Mouse (Mus musculus) thymus, adult 2 months (tissue): ENCODE results near the gene Tspan5. TPM values are rescaled to one million over a fixed set of nuclear protein-coding genes. Genes with fewer than 3 reads are reported as not detected.

Experiments
- DNase-seq: peaks from one replicate; pipeline ENCODE4 v3.0.0; 2021
- H3K27ac ChIP-seq: fragments of 200-500 bp; 2 replicates; pipeline ENCODE4 v1.5.1; 2012; ENCODE audit warnings: low read length, control low read depth; ENCODE audit not compliant: control insufficient read depth, insufficient read depth
- H3K27me3 ChIP-seq: fragments of 200-500 bp; 2 replicates; pipeline ENCODE4 v1.6.1; 2012; ENCODE audit warnings: mild to moderate bottlenecking, low read length, moderate library complexity, mixed read lengths; ENCODE audit not compliant: control insufficient read depth, insufficient read depth
- H3K36me3 ChIP-seq: fragments of 200-500 bp; 2 replicates; pipeline ENCODE4 v1.6.1; 2012; ENCODE audit warnings: mild to moderate bottlenecking, low read length, moderate library complexity; ENCODE audit not compliant: control insufficient read depth, insufficient read depth
- H3K4me1 ChIP-seq: fragments of 200-500 bp; replicated peaks from 2 replicates; pipeline ENCODE4 v1.6.1; 2012; ENCODE audit warnings: low read length; ENCODE audit not compliant: control insufficient read depth, insufficient read depth
- H3K4me3 ChIP-seq: fragments of 200-500 bp; 2 replicates; pipeline ENCODE4 v1.5.1; 2012; ENCODE audit warnings: mild to moderate bottlenecking, low read length, control low read depth, moderate library complexity; ENCODE audit not compliant: control insufficient read depth, insufficient read depth
- CTCF ChIP-seq: fragments of 200-500 bp; IDR thresholded peaks from 2 replicates; pipeline ENCODE4 v1.5.1; 2012; ENCODE audit warnings: mild to moderate bottlenecking, control low read depth, low read length, moderate library complexity, borderline replicate concordance; ENCODE audit not compliant: control insufficient read depth, poor library complexity, insufficient read depth; ENCODE audit errors: extremely low read depth
- POLR2A ChIP-seq: fragments of 200-500 bp; IDR thresholded peaks from 2 replicates; pipeline ENCODE4 v1.6.1; 2012; ENCODE audit warnings: mild to moderate bottlenecking, low read length, control low read depth, moderate library complexity; ENCODE audit not compliant: control insufficient read depth, poor library complexity, insufficient read depth; ENCODE audit errors: extremely low read depth
- WGBS: fragments of 180-500 bp; shearing (Covaris S2); methylation state at CpG from one replicate; pipeline ENCODE4 v1.1.7; 2018; 5-methylcytosine and 5-hydroxymethylcytosine counted together
- polyA plus RNA-seq: library from polyadenylated mRNA; depleted of rRNA; stranded (reverse); fragments of >200 nt; gene quantifications from 2 replicates; pipeline ENCODE4 v1.2.3, GENCODE M21; 2012

The Tspan5 gene
- polyA plus RNA-seq, 1 experiment, result 15.9 TPM

GRCm38 (mm10) chr3:138746556-138746955, 4.6 kb downstream of the Tspan5 start:
- Histone ChIP-seq H3K27me3 (no peaks in the 10 kb centered on the region), H3K4me3 (no peak overlapping the region), H3K4me1 (peaks cover 10% of the 10 kb centered on the region), H3K27ac (no peak overlapping the region), H3K36me3 (no peaks in the 10 kb centered on the region)
- no peak for DNase-seq
- TF ChIP-seq CTCF (no peak), POLR2A (no peak)
- 76% methylated on average over 8 of the region's 8 CpGs for WGBS

- 96% methylated on average over 5 of the region's 5 CpGs for WGBS
- Histone ChIP-seq H3K4me3 (no peak overlapping the region), H3K27me3 (no peaks in the 10 kb centered on the region), H3K4me1 (peaks cover 7% of the 10 kb centered on the region), H3K27ac (no peak overlapping the region), H3K36me3 (no peaks in the 10 kb centered on the region)
- TF ChIP-seq CTCF, result no peak
- no peak for TF ChIP-seq POLR2A
- DNase-seq, result no peak
Observed at GRCm38 (mm10) chr3:138747035-138747434, 5.0 kb downstream of the Tspan5 start.

GRCm38 (mm10) chr3:138747985-138748384, 6.0 kb downstream of the Tspan5 start:
- Histone ChIP-seq H3K27me3 (no peaks in the 10 kb centered on the region), H3K4me1 (peaks cover 7% of the 10 kb centered on the region), H3K36me3 (no peaks in the 10 kb centered on the region), H3K27ac (no peak overlapping the region), H3K4me3 (no peak overlapping the region)
- no peak for DNase-seq
- TF ChIP-seq CTCF (no peak), POLR2A (no peak)
- WGBS, result 97% methylated on average over 5 of the region's 5 CpGs

- 94% methylated on average over 9 of the region's 9 CpGs for WGBS
- Histone ChIP-seq H3K27me3 (no peaks in the 10 kb centered on the region), H3K4me1 (peaks cover 3% of the 10 kb centered on the region), H3K27ac (no peak overlapping the region), H3K36me3 (no peaks in the 10 kb centered on the region), H3K4me3 (no peak overlapping the region)
- DNase-seq, result no peak
- TF ChIP-seq CTCF, result no peak
- TF ChIP-seq POLR2A, result no peak
Observed at GRCm38 (mm10) chr3:138749645-138750044, 7.7 kb downstream of the Tspan5 start.

GRCm38 (mm10) chr3:138751328-138751727, 9.3 kb downstream of the Tspan5 start:
- H3K27me3 ChIP-seq, result no peaks in the 10 kb centered on the region
- TF ChIP-seq POLR2A, result no peak
- TF ChIP-seq CTCF, result no peak
- H3K4me1 ChIP-seq, result peaks cover 5% of the 10 kb centered on the region
- 94% methylated on average over 5 of the region's 5 CpGs for WGBS
- no peak for DNase-seq
- H3K27ac ChIP-seq, result no peak overlapping the region
- no peaks in the 10 kb centered on the region for H3K36me3 ChIP-seq
- no peak overlapping the region for H3K4me3 ChIP-seq

- 76% methylated on average over 5 of the region's 5 CpGs for WGBS
- H3K4me1 ChIP-seq, result peaks cover 9% of the 10 kb centered on the region
- DNase-seq, result no peak
- no peak overlapping the region for H3K4me3 ChIP-seq
- H3K27me3 ChIP-seq, result no peaks in the 10 kb centered on the region
- no peaks in the 10 kb centered on the region for H3K36me3 ChIP-seq
- no peak for TF ChIP-seq POLR2A
- no peak for TF ChIP-seq CTCF
- no peak overlapping the region for H3K27ac ChIP-seq
Observed at GRCm38 (mm10) chr3:138752056-138752455, 10.1 kb downstream of the Tspan5 start.

- 20% methylated on average over 3 of the region's 3 CpGs for WGBS
- DNase-seq, result no peak
- Histone ChIP-seq H3K36me3 (no peaks in the 10 kb centered on the region), H3K27me3 (no peaks in the 10 kb centered on the region), H3K4me3 (no peak overlapping the region), H3K4me1 (peaks cover 10% of the 10 kb centered on the region), H3K27ac (no peak overlapping the region)
- TF ChIP-seq POLR2A, result no peak
- TF ChIP-seq CTCF, result no peak
Observed at GRCm38 (mm10) chr3:138752769-138753168, 10.8 kb downstream of the Tspan5 start.
